Mouse (Mus musculus): ENCODE results near the gene Spata18. TPM values are rescaled to one million over a fixed set of nuclear protein-coding genes. Genes with fewer than 3 reads are reported as not detected.

The Spata18 gene
- 0.23 TPM in 1 of 2 replicates, not detected in the other for total RNA-seq (2021)
- long read RNA-seq, experiment 1, result 0 reads
- long read RNA-seq, experiment 2, result 0 reads

- peak; percentile 43 for DNase-seq
These were observed at the start of gene Spata18 for GRCm38 (mm10) chr5:73651061-73651854. Gene Spata18 (plus strand): TSS chr5:73651379.

GRCm38 (mm10) chr5:73602865-73603264 lies 48.3 kb upstream of the Spata18 start:
- DNase-seq, result no peak

- DNase-seq, result no peak
These were observed 46.6 kb upstream of the Spata18 start for GRCm38 (mm10) chr5:73604542-73604941.

GRCm38 (mm10) chr5:73604964-73605363 lies 46.2 kb upstream of the Spata18 start:
- no peak for DNase-seq

GRCm38 (mm10) chr5:73611071-73611470 lies 40.1 kb upstream of the Spata18 start:
- DNase-seq, result no peak

GRCm38 (mm10) chr5:73613296-73613695 lies 37.9 kb upstream of the Spata18 start:
- no peak for DNase-seq

GRCm38 (mm10) chr5:73615211-73615610 lies 36.0 kb upstream of the Spata18 start:
- DNase-seq, result no peak

- DNase-seq, result no peak
These were observed 32.2 kb upstream of the Spata18 start for GRCm38 (mm10) chr5:73618969-73619368.

- DNase-seq, result no peak
These were observed 25.7 kb upstream of the Spata18 start for GRCm38 (mm10) chr5:73625505-73625904.

GRCm38 (mm10) chr5:73626842-73627241 lies 24.3 kb upstream of the Spata18 start:
- no peak for DNase-seq

- no peak for DNase-seq
These were observed 23.6 kb upstream of the Spata18 start for GRCm38 (mm10) chr5:73627559-73627958.

GRCm38 (mm10) chr5:73627991-73628390 lies 23.2 kb upstream of the Spata18 start:
- DNase-seq, result no peak

GRCm38 (mm10) chr5:73630141-73630540 lies 21.0 kb upstream of the Spata18 start:
- DNase-seq, result no peak

GRCm38 (mm10) chr5:73631001-73631558 lies 20.1 kb upstream of the Spata18 start:
- DNase-seq, result no peak

GRCm38 (mm10) chr5:73632291-73632690 lies 18.9 kb upstream of the Spata18 start, which contains the start of gene Lrrc66:
Gene Lrrc66 (minus strand): TSS chr5:73632526.
- DNase-seq, result no peak

- DNase-seq, result peak; percentile 85
These were observed 18.0 kb upstream of the Spata18 start for GRCm38 (mm10) chr5:73633141-73633540.

GRCm38 (mm10) chr5:73637337-73638107 lies 13.7 kb upstream of the Spata18 start:
- DNase-seq, result no peak

GRCm38 (mm10) chr5:73641058-73641457 lies 10.1 kb upstream of the Spata18 start:
- no peak for DNase-seq

- DNase-seq, result peak; percentile 46
These were observed 9.1 kb upstream of the Spata18 start for GRCm38 (mm10) chr5:73642091-73642490.

- peak; percentile 93 for DNase-seq
These were observed 3.8 kb upstream of the Spata18 start, which contains the start of gene Sgcb for GRCm38 (mm10) chr5:73647261-73647900. Gene Sgcb (minus strand): TSS chr5:73647790.

GRCm38 (mm10) chr5:73650365-73650964 lies 714 bp upstream of the Spata18 start:
- peak; percentile 14 for DNase-seq

- no peak for DNase-seq
These were observed 649 bp downstream of the Spata18 start for GRCm38 (mm10) chr5:73651855-73652201.

All from adrenal gland, postnatal 14 days (tissue).